Mouse (Mus musculus): Measurements from ENCODE around the gene Fbxl5. TPM values are rescaled to one million over a fixed set of nuclear protein-coding genes. Genes with fewer than 3 reads are reported as not detected.

The Fbxl5 gene
- polyA plus RNA-seq, 1 experiment from 2014 or later = 56.4 TPM

GRCm38 (mm10) chr5:43721538-43722451 is 99.6 kb downstream of the Fbxl5 start:
- Histone ChIP-seq H3K27ac (no peak overlapping the region), H3K4me2 (no peak overlapping the region), H3K4me3 (replicated peaks) (no peak overlapping the region), H3K9me3 (no peaks in the 10 kb centered on the region), H3K4me1 (no peaks in the 10 kb centered on the region), H3K36me3 (peaks cover 29% of the 10 kb centered on the region; the same call in 1 of the 2 replicates), H3K9ac (no peak overlapping the region), H3K27me3 (replicated peaks) (no peaks in the 10 kb centered on the region)
- 61% methylated on average over 5 of the region's 5 CpGs for WGBS
- ATAC-seq (ENCODE audit: insufficient read depth, low FRiP score, low read depth) = no peak

GRCm38 (mm10) chr5:43699240-43699639 is 122.2 kb downstream of the Fbxl5 start:
- no peak overlapping the region for H3K4me3 ChIP-seq (replicated peaks)

GRCm38 (mm10) chr5:43697133-43697532 is 124.3 kb downstream of the Fbxl5 start:
- H3K4me2 ChIP-seq = no peak overlapping the region
- 87% methylated on average over 3 of the region's 3 CpGs for WGBS
- peaks cover 21% of the 10 kb centered on the region for H3K36me3 ChIP-seq
- H3K4me3 ChIP-seq (replicated peaks) = no peak overlapping the region
- no peak for ATAC-seq (ENCODE audit: insufficient read depth, low FRiP score, low read depth)
- no peaks in the 10 kb centered on the region for H3K27me3 ChIP-seq (replicated peaks)
- H3K4me1 ChIP-seq = no peaks in the 10 kb centered on the region
- H3K9me3 ChIP-seq = no peaks in the 10 kb centered on the region
- no peak overlapping the region for H3K9ac ChIP-seq
- no peak overlapping the region for H3K27ac ChIP-seq

More at GRCm38 (mm10) chr5:43699240-43699639, 122.2 kb downstream of the Fbxl5 start:
- Histone ChIP-seq H3K27me3 (replicated peaks) (no peaks in the 10 kb centered on the region), H3K27ac (no peak overlapping the region), H3K4me1 (no peaks in the 10 kb centered on the region), H3K36me3 (peaks cover 31% of the 10 kb centered on the region), H3K9ac (no peak overlapping the region), H3K9me3 (no peaks in the 10 kb centered on the region), H3K4me2 (no peak overlapping the region)
- ATAC-seq (ENCODE audit: insufficient read depth, low FRiP score, low read depth) = no peak

Other genes starting within 250 kb of the Fbxl5 start
- 10.5 and 11.7 TPM in 2 replicates for gene Cc2d2a, start 159.3 kb downstream of the Fbxl5 start, polyA plus RNA-seq (2015; fragmentation: Nextera tagmentation; extraction: Ambion mirVana)
- gene Bst1, start 2.8 kb downstream of the Fbxl5 start, polyA plus RNA-seq (2015; fragmentation: Nextera tagmentation; extraction: Ambion mirVana) = 0.72 and 3.0 TPM in 2 replicates
- 13.5 and 14.6 TPM in 2 replicates for gene Cd38, start 46.9 kb upstream of the Fbxl5 start, polyA plus RNA-seq (2015; fragmentation: Nextera tagmentation; extraction: Ambion mirVana)
- gene Gm7879, start 91.5 kb upstream of the Fbxl5 start, polyA plus RNA-seq (2015; fragmentation: Nextera tagmentation; extraction: Ambion mirVana) = 0.54 and 3.7 TPM in 2 replicates
- 45.5 and 69.6 TPM in 2 replicates for gene Fgfbp1, start 160.1 kb upstream of the Fbxl5 start, polyA plus RNA-seq (2015; fragmentation: Nextera tagmentation; extraction: Ambion mirVana)

Data from stomach, embryonic 15.5 days (tissue).